Mouse (Mus musculus) kidney, postnatal 0 days (tissue): ENCODE results near the gene Rab5a. TPM values are rescaled to one million over a fixed set of nuclear protein-coding genes. Genes with fewer than 3 reads are reported as not detected.

Experiments used
- ATAC-seq: fragments of 200-750 bp; cut with Nextera tagmentation; replicated peaks from 2 replicates; pipeline ENCODE4 v1.8.0; 2017; ENCODE audit warnings: low read depth, moderate number of reproducible peaks, moderate TSS enrichment, moderate library complexity; ENCODE audit not compliant: low FRiP score
- DNase-seq: peaks from one replicate; pipeline ENCODE4 v3.0.0-alpha.2; 2016; ENCODE audit warnings: low spot score
- H3K27ac ChIP-seq: fragments of 300-500 bp; sonication (generic); 2 replicates; pipeline ENCODE4 v1.5.1; 2014; ENCODE audit warnings: mild to moderate bottlenecking
- H3K27me3 ChIP-seq: fragments of 300-500 bp; sonication (generic); 2 replicates; pipeline ENCODE4 v1.6.1; 2014; ENCODE audit warnings: low read length, mixed read lengths; ENCODE audit not compliant: insufficient read depth
- H3K36me3 ChIP-seq: fragments of 300-500 bp; sonication (generic); 2 replicates; pipeline ENCODE4 v1.6.1; 2014; ENCODE audit warnings: low read length, mixed read lengths; ENCODE audit not compliant: insufficient read depth
- H3K4me1 ChIP-seq: fragments of 300-500 bp; sonication (generic); replicated peaks from 2 replicates; pipeline ENCODE4 v1.6.1; 2014; ENCODE audit warnings: antibody characterized with exemption, low read length, mixed read lengths; ENCODE audit not compliant: insufficient read depth
- H3K4me2 ChIP-seq: fragments of 300-500 bp; sonication (generic); 2 replicates; pipeline ENCODE4 v1.6.1; 2014; ENCODE audit warnings: mild to moderate bottlenecking, low read length, moderate library complexity, mixed read lengths
- H3K4me3 ChIP-seq: fragments of 300-500 bp; sonication (generic); replicated peaks from 2 replicates; pipeline ENCODE4 v1.5.1; 2014; ENCODE audit warnings: low read depth, low read length
- H3K9ac ChIP-seq: fragments of 300-500 bp; sonication (generic); 2 replicates; pipeline ENCODE4 v1.6.1; 2014; ENCODE audit warnings: low read depth, low read length
- H3K9me3 ChIP-seq: fragments of 300-500 bp; sonication (generic); replicated peaks from 2 replicates; pipeline ENCODE4 v1.6.1; 2016; ENCODE audit warnings: low read length, inconsistent platforms, mixed read lengths
- CTCF ChIP-seq: IDR thresholded peaks from 2 replicates; pipeline ENCODE4 v1.5.1; 2016; ENCODE audit warnings: antibody characterized with exemption, low read depth, mild to moderate bottlenecking, moderate library complexity
- WGBS: fragments of 180-500 bp; shearing (Covaris S2); extraction: QIAGEN DNeasy Blood & Tissue Kit; methylation state at CpG from one replicate; pipeline ENCODE4 v1.1.7; 2014; 5-methylcytosine and 5-hydroxymethylcytosine counted together
- polyA plus RNA-seq: library from polyadenylated mRNA; unstranded; fragments of >200 nt; fragmentation: Nextera tagmentation; extraction: Ambion mirVana; gene quantifications from 2 replicates; pipeline ENCODE4 v1.2.1, GENCODE M21; 2015

Gene Rab5a
- polyA plus RNA-seq, 1 experiment from 2014 or later: 88.0 TPM

GRCm38 (mm10) chr17:53542536-53542935 is 63.5 kb downstream of the Rab5a start:
- no peak for DNase-seq
- Histone ChIP-seq H3K27ac (no peak overlapping the region), H3K9ac (no peak overlapping the region), H3K4me2 (no peak overlapping the region), H3K4me3 (no peak overlapping the region), H3K36me3 (no peaks in the 10 kb centered on the region), H3K9me3 (no peaks in the 10 kb centered on the region), H3K4me1 (no peaks in the 10 kb centered on the region), H3K27me3 (no peaks in the 10 kb centered on the region)
- WGBS: 94% methylated on average over 4 of the region's 4 CpGs
- no peak for TF ChIP-seq CTCF
- ATAC-seq: no peak

- Histone ChIP-seq H3K27ac (no peak overlapping the region), H3K4me3 (no peak overlapping the region), H3K36me3 (no peaks in the 10 kb centered on the region), H3K4me1 (no peaks in the 10 kb centered on the region), H3K27me3 (no peaks in the 10 kb centered on the region), H3K4me2 (no peak overlapping the region), H3K9me3 (no peaks in the 10 kb centered on the region), H3K9ac (no peak overlapping the region)
- peak; percentile 22 for DNase-seq
- TF ChIP-seq CTCF: no peak
- no peak for ATAC-seq
- WGBS: 64% methylated on average over 9 of the region's 9 CpGs
Observed at GRCm38 (mm10) chr17:53543591-53544324, 64.7 kb downstream of the Rab5a start.

DNA sequence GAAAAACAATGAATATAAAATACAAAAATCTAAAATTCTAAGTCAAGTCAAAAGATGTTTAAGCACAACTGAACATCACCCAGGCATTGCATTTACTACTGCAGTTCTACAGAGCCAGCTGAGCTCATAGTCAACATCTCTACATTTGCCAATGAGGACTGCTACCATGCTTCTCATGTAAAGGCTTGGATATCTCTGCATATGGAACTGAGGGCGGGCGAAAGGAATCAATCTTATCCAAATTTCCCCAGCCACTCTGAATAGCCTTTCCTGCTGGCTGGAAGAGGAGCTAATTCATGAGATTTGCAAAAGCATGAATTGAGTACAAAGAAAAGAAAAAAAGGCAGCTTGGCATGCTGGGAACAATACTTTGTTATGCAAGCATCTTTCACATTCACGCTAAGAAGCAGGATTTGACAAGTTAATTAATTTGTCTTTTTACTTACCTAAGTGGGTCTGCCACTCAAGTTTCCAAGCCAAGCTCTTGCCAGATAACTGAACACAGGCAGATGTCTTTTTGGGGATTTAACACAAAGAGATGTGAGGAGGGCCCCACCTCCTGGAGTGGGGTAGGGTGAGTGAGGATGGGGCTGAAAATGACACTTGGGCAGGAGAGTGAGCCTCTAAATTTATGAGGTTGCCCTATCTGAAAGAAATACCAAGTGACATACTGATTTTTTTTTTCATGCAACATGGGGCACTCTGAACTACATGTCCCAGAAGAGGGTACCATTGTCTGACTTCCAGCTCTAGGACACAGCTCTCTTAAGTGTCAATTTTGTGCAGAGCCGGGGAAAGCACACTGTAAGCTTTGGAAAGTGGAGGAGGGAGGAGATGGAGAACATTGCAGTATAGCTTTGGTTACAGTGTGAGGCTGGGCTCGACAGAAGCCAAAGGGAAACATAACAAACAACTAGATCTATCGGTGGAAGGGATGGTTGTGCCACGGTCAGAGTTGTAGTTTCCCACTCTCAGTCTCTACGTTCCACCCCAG is 72.6 kb downstream of the Rab5a start:
- H3K9ac ChIP-seq: no peak overlapping the region
- no peaks in the 10 kb centered on the region for H3K36me3 ChIP-seq
- no peaks in the 10 kb centered on the region for H3K4me1 ChIP-seq
- DNase-seq (no peak), ATAC-seq (no peak)
- H3K27ac ChIP-seq: no peak overlapping the region
- H3K9me3 ChIP-seq: no peaks in the 10 kb centered on the region
- 76% methylated on average over 8 of the region's 8 CpGs for WGBS
- H3K27me3 ChIP-seq: no peaks in the 10 kb centered on the region
- H3K4me2 ChIP-seq: no peak overlapping the region
- no peak overlapping the region for H3K4me3 ChIP-seq
- no peak for TF ChIP-seq CTCF

DNA sequence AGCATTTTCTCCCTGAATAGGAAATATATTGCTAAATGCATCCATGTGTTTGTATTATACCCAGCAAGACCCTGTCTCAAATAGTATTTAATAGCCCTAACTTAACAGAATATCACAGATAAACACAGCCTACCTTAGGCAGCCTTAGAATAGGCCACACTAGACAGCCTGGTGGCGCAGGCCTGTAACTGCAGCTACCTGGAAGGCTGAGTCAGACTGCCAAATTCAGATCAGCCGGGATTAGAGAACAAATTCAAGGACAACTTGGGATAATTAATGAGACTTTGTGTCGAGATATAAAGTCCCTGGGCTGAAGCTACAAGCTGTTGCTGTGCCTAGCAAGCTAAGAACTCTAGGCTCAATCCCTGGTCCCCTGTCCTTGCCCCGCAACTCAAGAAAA is 75.1 kb downstream of the Rab5a start:
- Histone ChIP-seq H3K4me1 (no peaks in the 10 kb centered on the region), H3K4me3 (no peak overlapping the region), H3K9me3 (no peaks in the 10 kb centered on the region), H3K27ac (no peak overlapping the region), H3K4me2 (no peak overlapping the region), H3K36me3 (no peaks in the 10 kb centered on the region), H3K27me3 (no peaks in the 10 kb centered on the region), H3K9ac (no peak overlapping the region)
- ATAC-seq (no peak), DNase-seq (no peak)
- WGBS: 68% methylated on average over 4 of the region's 4 CpGs
- peak; percentile 40; the same call in 1 of the 2 replicates for TF ChIP-seq CTCF

DNA sequence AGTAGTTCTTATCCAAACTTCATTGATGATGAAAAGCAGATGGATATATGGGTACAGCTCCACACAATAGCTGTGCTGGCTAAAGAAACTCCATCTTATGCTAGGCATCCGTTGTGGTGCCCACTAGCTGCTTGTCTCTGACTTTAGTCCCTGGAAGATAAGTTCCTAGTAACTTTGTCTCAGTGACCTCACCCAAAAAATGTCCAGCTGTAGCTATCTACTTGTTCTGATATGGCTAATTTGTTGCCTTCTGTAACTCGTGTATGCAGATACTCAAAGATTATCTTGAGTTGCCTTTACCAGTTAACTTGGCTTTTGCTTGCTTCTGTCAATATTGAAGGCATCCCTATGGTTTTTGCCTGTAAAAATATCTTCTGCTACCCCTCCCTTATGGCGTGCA is 75.8 kb downstream of the Rab5a start:
- Histone ChIP-seq H3K9ac (no peak overlapping the region), H3K9me3 (no peaks in the 10 kb centered on the region), H3K4me2 (no peak overlapping the region), H3K36me3 (no peaks in the 10 kb centered on the region), H3K4me3 (no peak overlapping the region), H3K4me1 (no peaks in the 10 kb centered on the region), H3K27me3 (no peaks in the 10 kb centered on the region), H3K27ac (no peak overlapping the region)
- no peak for ATAC-seq
- TF ChIP-seq CTCF: no peak
- WGBS: 76% methylated on average over 3 of the region's 3 CpGs
- DNase-seq: no peak

Other genes with a start within 250 kb of the Rab5a start
- gene Efhb, start 15.9 kb upstream of the Rab5a start, polyA plus RNA-seq: 0.24 and 0.32 TPM in 2 replicates
- gene Pp2d1, start 60.2 kb downstream of the Rab5a start, polyA plus RNA-seq: 0.13 and 0.22 TPM in 2 replicates
- 4.7 TPM in 2 replicates for gene Kat2b, start 87.6 kb downstream of the Rab5a start, polyA plus RNA-seq
- gene Sgo1, start 210.1 kb downstream of the Rab5a start, polyA plus RNA-seq: 21.3 and 21.7 TPM in 2 replicates